Mouse (Mus musculus) megakaryocyte, adult 5-6 weeks (primary cell): ENCODE measurements around the gene Calu. TPM values are rescaled to one million over a fixed set of nuclear protein-coding genes. Genes with fewer than 3 reads are reported as not detected.
"Not testable (repeated sequence)": the region's sequence is repeated elsewhere in the genome, so short reads cannot be mapped to it uniquely, and the experiment has no call there.

Experiments used
- ATAC-seq: 2 replicates; pipeline ENCODE4 v1.8.0; 2016; ENCODE audit warnings: mild to moderate bottlenecking, inconsistent platforms; ENCODE audit not compliant: poor library complexity, severe bottlenecking
- total RNA-seq, 2 experiments: library from RNA; stranded (forward) in 1 of 2; stranded (reverse) in 1 of 2; fragments of 153-499, 151-499 nt in 1 of 2; fragments of 221-1000, 200-1000 nt in 1 of 2; gene quantifications; 2 replicates each; pipeline versions ENCODE4 v1.2.3 to v1.2.4; 2015 to 2017

Calu gene
- total RNA-seq, 2 experiments from 2014 or later = 57.4 to 142 TPM

GRCm38 (mm10) chr6:29362246-29363128 is 14.6 kb downstream of the Calu start:
- ATAC-seq = no peak

GRCm38 (mm10) chr6:29363129-29363515 is 15.3 kb downstream of the Calu start:
- no peak for ATAC-seq

- no peak for ATAC-seq
Measured at GRCm38 (mm10) chr6:29365277-29365676, 17.4 kb downstream of the Calu start.

GRCm38 (mm10) chr6:29377386-29377785 is 29.5 kb downstream of the Calu start:
- ATAC-seq = no peak

- ATAC-seq = no peak
Measured at GRCm38 (mm10) chr6:29378678-29379077, 30.8 kb downstream of the Calu start.

GRCm38 (mm10) chr6:29379954-29380353 is 32.1 kb downstream of the Calu start:
- no peak for ATAC-seq

GRCm38 (mm10) chr6:29382442-29382841 is 34.6 kb downstream of the Calu start:
- no peak for ATAC-seq

GRCm38 (mm10) chr6:29388052-29388518 is 40.2 kb downstream of the Calu start, which contains the start of gene Opn1sw:
TSS of gene Opn1sw (minus strand) at chr6:29388468.
- ATAC-seq = no peak

- no peak for ATAC-seq
Measured at GRCm38 (mm10) chr6:29388606-29389080, 40.8 kb downstream of the Calu start.

GRCm38 (mm10) chr6:29389425-29389824 is 41.6 kb downstream of the Calu start:
- ATAC-seq = no peak

GRCm38 (mm10) chr6:29390500-29390899 is 42.6 kb downstream of the Calu start:
- not testable (repeated sequence) for ATAC-seq

- ATAC-seq = not testable (repeated sequence)
Measured at GRCm38 (mm10) chr6:29391241-29391640, 43.4 kb downstream of the Calu start.

- no peak for ATAC-seq
Measured at GRCm38 (mm10) chr6:29391802-29392201, 43.9 kb downstream of the Calu start.

GRCm38 (mm10) chr6:29394286-29394685 is 46.4 kb downstream of the Calu start:
- no peak for ATAC-seq

GRCm38 (mm10) chr6:29395910-29396713 is 48.2 kb downstream of the Calu start, which contains the start of gene Ccdc136:
TSS of gene Ccdc136 (plus strand) at chr6:29396309.
- peak; percentile 45; the same call in 1 of the 2 replicates for ATAC-seq

GRCm38 (mm10) chr6:29396714-29397540 is 49.1 kb downstream of the Calu start:
- no peak for ATAC-seq

GRCm38 (mm10) chr6:29397575-29397974 is 49.7 kb downstream of the Calu start:
- ATAC-seq = no peak

GRCm38 (mm10) chr6:29399851-29400250 is 52.0 kb downstream of the Calu start:
- ATAC-seq = no peak

GRCm38 (mm10) chr6:29402693-29403342 is 54.9 kb downstream of the Calu start:
- ATAC-seq = no peak

- no peak for ATAC-seq
Measured at GRCm38 (mm10) chr6:29406412-29406811, 58.5 kb downstream of the Calu start.
